Mouse (Mus musculus) C2C12 (cell line): ENCODE measurements around the gene Cdh18.

Experiments
- CEBPB ChIP-seq: IDR thresholded peaks from one replicate; pipeline ENCODE4 v1.6.1; 2011; ENCODE audit warnings: low read depth, mild to moderate bottlenecking, control low read depth, moderate library complexity
- CTCF ChIP-seq: IDR thresholded peaks from one replicate; pipeline ENCODE4 v1.5.1; 2011; ENCODE audit not compliant: control insufficient read depth, insufficient read depth, insufficient read length
- MAX ChIP-seq: IDR thresholded peaks from one replicate; pipeline ENCODE4 v1.6.1; 2011; ENCODE audit warnings: mild to moderate bottlenecking, control low read depth

DNA sequence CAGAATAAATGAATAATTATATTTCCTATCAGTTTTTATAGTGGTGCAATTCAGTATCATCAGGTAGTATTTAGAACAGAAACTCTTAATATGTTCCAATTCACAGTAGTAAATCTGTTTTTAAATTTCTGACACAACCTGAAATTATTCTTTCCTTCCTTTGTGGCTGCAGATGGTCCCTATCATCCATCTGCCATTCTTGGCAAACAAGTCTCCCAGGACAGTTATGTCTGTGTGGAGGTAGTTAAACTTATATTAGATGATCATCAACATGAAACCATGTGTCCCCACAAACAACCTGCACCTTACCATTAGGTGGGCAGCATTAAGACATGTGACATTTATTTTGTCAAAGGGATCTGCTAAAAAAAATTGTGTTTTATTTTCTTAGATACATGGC is 847.8 kb downstream of the Cdh18 start:
- TF ChIP-seq CTCF (no peak), CEBPB (no peak), MAX (no peak)
